Mouse (Mus musculus): ENCODE measurements at regions not wholly inside any gene's neighbourhood (a gene's known extent, or its start where the extent isn't known, plus 50 kb on each side); places are given as distances from the start of the nearest gene placed in this dataset.

DNA sequence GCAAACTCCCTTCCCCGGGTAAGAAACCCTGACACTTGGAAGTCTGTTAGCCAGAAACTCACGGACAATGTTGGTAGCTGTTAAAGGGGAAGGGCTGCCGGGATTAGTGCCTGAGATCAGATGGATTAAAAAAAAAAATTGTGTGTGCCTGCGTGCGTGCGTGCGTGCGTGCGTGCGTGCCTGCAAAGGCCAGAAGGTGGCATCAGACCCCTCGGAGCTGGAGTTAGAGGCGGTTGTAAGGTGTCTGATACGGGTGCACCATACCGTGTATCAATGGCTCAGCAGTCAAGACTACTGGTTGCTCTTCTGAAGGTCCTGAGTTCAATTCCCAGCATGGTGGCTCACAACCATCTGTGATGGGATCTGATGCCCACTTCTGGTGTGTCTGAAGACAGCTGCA, 59.0 kb upstream of the Ccdc167 start:
- no peak for DNase-seq (ENCODE audit: low spot score)

DNA sequence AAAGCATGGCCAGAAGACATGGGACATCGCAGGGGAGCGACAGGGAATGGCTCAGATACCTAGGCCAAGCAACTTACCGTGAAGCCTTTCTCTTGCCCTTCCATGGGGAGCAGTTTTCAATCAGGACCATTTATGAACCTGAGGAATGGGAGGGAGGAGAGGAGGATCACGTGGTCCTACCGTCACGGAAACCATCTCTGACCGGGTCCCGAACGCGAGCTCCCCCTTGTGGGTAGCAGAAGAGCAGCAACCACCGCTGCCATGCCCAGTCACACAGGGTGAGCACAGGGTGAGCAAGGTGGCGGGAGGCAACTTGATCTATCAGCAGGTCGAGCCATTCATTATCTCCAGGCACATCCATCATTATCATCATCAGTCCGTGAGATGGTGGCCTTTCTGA, 56.5 kb upstream of the Ccdc167 start:
- DNase-seq (ENCODE audit: low spot score), result peak; percentile 83

DNA sequence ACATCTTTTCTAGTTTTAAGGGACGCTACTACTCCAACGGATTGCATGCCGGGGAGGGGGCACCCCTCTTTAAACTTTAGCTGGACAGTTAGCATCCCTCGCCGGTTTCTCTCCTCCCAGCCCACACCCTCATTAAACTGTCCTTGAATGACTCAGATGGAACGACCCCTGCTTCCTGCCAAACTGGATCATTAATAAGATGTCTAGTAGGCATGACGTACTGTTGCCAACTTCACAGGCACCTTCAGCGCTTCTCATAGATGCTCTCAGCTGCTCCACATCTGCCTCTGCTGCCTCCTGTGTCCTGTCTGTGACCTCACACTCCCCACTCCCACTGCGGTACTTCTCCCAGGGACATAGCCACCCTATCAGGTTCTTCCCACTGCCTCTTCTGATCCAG, 54.1 kb upstream of the Ccdc167 start:
- no peak for DNase-seq (ENCODE audit: low spot score)

DNA sequence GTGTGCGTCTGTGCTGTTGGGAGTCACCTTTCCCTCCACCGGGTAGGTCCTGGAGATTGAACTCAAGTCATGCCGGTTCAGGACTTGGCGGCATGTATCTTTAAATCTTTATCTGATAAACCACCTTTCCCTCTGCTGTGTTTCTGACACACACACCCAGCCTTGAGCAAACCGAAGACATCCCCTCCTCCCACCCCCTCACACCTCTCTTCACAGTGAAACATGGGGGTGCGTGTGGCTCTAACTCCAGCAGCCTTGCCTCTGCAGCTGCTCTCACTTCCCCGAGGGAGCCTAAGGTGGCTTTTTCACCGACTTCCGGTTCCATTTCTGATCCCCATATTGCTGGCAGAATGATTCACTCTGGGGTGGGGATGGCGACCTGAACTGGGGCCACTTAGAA, 52.8 kb upstream of the Ccdc167 start:
- DNase-seq (ENCODE audit: low spot score), result no peak

DNA sequence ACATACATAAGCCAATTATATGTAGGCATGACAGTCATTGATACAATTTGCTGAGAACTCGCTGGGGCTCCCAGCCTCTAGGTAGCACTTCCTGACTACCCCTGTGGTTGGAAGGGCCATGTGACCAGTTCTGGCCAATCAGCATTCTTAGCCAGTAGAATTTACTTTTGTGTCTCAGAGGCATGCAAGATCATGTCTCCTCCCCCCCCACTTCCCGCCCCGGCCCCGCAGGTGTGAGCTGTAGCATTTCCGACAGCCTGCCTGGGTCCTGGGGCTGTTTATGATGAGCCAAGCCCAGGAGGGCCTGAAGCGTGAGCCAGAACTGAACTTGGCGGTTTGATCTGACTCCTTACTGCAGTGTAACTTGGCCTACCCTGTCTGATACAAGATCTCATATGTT, 52.3 kb upstream of the Ccdc167 start:
- DNase-seq (ENCODE audit: low spot score), result no peak

DNA sequence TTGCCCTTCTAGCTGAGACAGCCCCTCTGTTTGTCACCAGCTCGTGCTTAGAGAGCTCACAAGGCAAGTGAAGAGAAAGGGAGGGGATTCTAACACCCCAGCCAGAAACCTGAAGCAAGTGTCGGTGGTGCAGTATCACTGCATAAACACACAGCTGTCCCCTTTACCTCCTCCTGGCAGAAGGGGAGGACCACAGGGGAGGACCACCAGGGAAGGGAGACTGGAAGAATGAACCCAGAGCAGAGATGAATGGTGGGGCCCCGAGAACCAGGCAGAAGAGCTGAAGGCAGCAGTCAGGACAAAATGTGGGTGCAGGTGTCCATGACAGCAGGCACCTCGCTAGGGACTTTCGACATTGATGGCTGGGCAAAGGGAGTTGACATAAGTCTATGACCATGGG, 51.8 kb upstream of the Ccdc167 start:
- DNase-seq (ENCODE audit: low spot score), result no peak
